Mouse (Mus musculus) thymus, postnatal 25 days (tissue): Measurements from ENCODE around the gene Gpr34.

Experiments used
- DNase-seq: peaks from one replicate; pipeline ENCODE4 v3.0.0; 2022

Gene Gpr34

GRCm38 (mm10) chrX:13673001-13673400 is 41.1 kb downstream of the Gpr34 start:
- DNase-seq: no peak

- no peak for DNase-seq
These were observed 49.9 kb downstream of the Gpr34 start for GRCm38 (mm10) chrX:13681748-13682147.

DNA sequence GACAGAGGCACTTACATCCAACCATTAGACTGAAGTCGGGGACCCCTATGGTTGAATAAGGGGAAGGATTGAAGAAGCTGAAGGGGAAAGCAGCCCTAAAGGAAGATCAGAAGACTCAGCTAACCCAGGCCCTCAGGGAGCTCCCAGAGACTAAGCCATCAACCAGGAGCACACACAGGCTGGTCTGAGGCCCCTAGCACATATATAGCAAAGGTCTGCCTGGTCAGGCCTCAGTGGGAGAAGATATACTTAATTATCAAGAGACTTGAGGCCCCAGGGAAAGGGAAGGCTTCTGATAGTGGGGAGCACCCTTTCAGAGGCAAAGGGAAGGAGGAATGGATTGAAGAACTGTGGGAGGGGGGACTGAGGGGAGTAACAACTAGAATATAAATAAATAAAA is 54.7 kb downstream of the Gpr34 start:
- DNase-seq: no peak

DNA sequence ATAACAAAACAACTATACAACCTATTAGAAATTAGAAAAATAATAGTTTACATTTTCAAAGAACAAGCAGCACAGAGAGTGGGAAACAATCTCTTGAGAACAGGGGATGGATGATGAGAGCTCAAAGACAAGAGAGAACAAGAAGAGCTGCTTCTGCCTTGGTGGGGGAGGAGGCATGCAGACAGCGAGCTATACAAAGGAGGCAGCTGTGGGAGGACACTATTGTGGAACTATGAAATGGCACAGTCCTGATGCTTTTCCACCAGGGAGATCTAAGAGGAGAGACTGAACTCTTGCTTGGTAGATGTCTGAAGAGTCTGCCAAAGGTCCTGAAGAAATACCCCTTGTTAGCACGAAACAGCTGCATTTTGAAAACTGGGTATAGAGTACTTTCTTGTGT is 56.5 kb downstream of the Gpr34 start:
- no peak for DNase-seq
